Mouse (Mus musculus) embryonic fibroblast, embryonic 13.5 days (primary cell): ENCODE measurements around the gene Mia3.

ENCODE experiments used
- CTCF ChIP-seq: IDR thresholded peaks from 2 replicates; pipeline ENCODE4 v1.5.1; 2011; ENCODE audit warnings: mild to moderate bottlenecking, control low read depth, low read length, moderate library complexity, borderline replicate concordance; ENCODE audit not compliant: insufficient read depth
- POLR2A ChIP-seq: IDR thresholded peaks from 2 replicates; pipeline ENCODE4 v1.6.1; 2011; ENCODE audit warnings: low read depth, mild to moderate bottlenecking, control low read depth, low read length, moderate library complexity

DNA sequence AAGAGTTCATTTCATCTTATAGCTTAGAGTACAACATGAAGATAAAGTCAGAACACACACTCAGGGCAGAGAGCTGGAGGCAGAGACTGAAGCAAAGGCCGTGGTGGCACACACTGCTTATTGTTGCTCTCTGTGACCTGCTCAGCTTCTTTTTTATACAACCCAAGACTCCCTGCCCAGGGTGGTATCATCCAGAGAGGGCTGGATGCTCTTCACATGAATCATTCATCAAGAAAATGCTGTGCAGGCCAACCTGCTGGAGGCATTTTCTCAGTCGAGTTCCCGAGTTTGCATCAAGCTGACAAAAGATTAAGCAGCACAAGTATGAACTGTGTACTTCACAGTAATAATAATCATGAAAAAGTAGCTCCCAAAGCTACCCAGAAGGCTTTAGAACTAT, 81.0 kb downstream of the Mia3 start:
- TF ChIP-seq CTCF: no peak
- TF ChIP-seq POLR2A: no peak
